Mouse (Mus musculus) T-cell, adult 66 days (primary cell): ENCODE results near the gene Stoml2. TPM values are rescaled to one million over a fixed set of nuclear protein-coding genes. Genes with fewer than 3 reads are reported as not detected.

ENCODE experiments used
- total RNA-seq, 2 experiments: library from RNA; stranded (reverse); gene quantifications; 3 replicates in 1 of 2; 4 replicates in 1 of 2; pipeline ENCODE4 v1.2.4; 2023

The Stoml2 gene
- total RNA-seq: 10 to 100 TPM; 59.1 to 72.4 TPM

DNA sequence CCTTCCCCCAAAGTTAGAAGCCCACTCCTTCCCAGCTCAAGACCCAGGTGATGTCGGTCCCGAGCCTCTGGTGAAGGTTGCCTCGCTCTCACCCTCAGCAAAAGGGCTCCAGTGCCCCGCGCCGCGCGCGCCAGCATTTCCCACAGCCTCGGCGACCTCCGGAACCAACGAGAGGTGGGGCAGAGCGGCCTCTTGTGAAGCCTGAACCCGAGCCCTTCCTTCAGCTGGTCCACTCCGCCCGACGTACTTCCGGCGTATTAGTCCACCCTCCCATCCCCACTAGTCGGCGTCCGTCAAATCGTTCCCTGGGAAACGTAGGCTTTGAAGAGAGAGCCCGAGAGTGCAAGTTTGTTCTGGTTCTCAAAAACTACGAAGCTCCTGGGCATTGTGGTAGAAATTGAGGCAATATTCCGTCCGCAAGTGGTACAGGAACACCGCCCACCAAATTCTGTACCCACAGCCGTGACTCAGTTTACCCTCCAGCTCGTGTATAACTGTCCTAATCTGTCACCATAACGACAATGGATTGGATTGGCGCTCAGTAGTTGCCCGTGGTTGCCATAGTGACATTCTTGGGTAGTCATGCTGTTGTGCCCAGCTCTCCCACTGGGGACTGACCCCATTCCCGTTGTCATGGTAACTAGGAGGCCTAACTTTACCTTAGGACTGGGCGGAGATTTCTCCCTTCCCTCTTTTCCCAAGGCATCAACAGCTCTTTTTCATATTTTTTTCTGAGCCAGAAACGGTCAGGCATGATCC is at the start of gene Stoml2:
TSS of gene Stoml2 (minus strand) at position 474 of the 759 bp plus-strand sequence.

DNA sequence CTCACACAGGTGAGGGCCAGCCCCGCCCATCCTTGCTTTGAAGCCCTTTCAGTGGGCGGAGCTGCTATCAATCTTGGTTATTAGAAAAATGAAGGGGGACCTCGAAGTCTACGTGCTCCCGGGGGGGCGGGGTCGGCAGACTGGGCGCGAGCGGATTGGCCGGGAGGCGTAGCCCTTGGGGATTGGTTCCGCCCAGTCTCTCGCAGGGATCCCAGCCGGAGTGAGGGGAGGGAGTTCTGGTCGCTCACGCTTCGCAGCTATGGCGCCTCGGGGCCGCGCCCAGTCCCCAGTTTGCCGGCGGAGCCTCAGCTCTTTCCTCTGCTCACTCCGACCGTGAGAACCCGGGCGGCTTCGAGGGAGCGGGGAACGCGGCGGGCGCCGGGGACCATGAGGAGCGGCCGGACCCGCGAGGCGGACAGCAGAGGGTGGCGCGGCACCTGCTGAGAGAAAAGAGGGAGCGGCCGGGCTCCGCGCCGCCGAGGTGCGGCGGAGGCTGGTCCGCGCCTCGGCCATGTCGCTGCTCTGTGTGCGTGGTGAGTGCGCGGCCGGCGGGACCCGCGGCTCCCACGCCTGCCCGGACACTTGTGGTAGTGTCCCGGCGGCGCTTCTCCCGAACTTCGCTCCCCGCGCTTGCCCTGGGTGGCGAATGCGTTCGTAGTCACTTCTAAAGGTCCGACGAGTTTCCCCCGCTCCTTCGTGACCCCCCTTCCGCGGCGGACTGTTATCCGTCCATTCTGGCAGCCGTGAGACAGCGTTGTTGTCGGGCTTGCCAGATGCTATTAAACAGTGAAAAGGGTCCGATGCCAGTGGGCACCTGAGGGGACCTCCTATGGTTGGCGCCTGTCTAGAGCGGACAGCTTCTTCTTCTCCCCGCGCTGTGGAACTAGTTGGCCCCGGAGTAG is 27.5 kb upstream of the Stoml2 start, which contains the start of gene Unc13b:
TSS of gene Unc13b (plus strand) at position 201 of the 902 bp plus-strand sequence.

DNA sequence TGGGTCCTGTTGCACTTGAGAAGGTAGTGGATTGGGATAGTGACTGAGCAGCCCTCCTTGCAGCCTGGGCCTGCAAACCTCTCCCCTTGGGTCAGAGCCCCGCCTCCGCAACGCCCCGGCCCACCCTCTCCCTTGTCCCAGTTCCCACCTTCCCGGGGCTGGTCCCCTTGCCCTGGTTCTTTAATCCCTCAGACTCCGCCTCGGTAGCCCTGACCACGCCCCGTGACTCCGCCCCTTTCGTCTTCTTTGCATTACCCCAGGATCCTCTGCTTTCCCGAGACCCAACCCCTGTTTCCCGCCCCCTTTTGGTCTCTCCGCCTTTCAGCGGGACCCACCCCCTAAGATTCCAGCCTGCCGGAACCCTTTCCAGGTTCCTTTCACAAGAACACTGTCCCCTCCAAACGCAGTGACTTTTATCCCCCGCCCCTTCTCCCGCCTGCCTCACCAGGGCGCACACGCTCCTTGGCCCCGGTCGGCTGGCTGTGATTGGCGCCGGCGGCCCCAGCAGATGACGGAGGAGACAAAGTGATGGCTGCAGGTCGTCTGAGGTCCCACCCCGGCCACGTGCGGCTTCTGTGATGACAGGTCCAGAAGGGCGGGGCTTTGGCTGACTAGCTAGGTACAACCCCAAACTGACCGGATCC is 14.3 kb upstream of the Stoml2 start, which contains the start of gene Fam214b:
TSS of gene Fam214b (minus strand) at position 562 of the 644 bp plus-strand sequence.

GRCm38 (mm10) chr4:43025084-43025960 is 6.2 kb downstream of the Stoml2 start, which contains the start of gene Pigo:
Gene Pigo (minus strand): TSS chr4:43025819.

GRCm38 (mm10) chr4:43010161-43011038 is 21.1 kb downstream of the Stoml2 start, which contains the start of gene Fancg:
Gene Fancg (minus strand): TSS chr4:43010506.

GRCm38 (mm10) chr4:43000141-43000986 is 31.1 kb downstream of the Stoml2 start, which contains the start of gene Vcp:
Gene Vcp (minus strand): TSS chr4:43000507.

Other genes with a start within 250 kb of the Stoml2 start
- gene Fam205a1, start 177.8 kb downstream of the Stoml2 start, total RNA-seq: not detected
- gene Gm12394, start 174.9 kb downstream of the Stoml2 start, total RNA-seq: not detected
- not detected for gene Fam205c, start 157.5 kb downstream of the Stoml2 start, total RNA-seq
- gene Phf24, start 115.0 kb downstream of the Stoml2 start, total RNA-seq: not detected
- gene Dnajb5, start 81.9 kb downstream of the Stoml2 start, total RNA-seq: 10 to 100 TPM; 17.1 to 21.3 TPM
- gene 1700022I11Rik, start 62.1 kb downstream of the Stoml2 start, total RNA-seq: not detected
- gene Vcp, start 31.2 kb downstream of the Stoml2 start, total RNA-seq: 100 to 1,000 TPM; 120 to 126 TPM
- 10 to 100 TPM; 23.4 to 30.5 TPM for gene Fancg, start 21.2 kb downstream of the Stoml2 start, total RNA-seq
- gene Pigo, start 5.9 kb downstream of the Stoml2 start, total RNA-seq: 10 to 100 TPM; 38.6 to 40.8 TPM
- 1 to 10 TPM; 5.9 to 8.2 TPM for gene Fam214b, start 14.5 kb upstream of the Stoml2 start, total RNA-seq
- under 1 TPM; 0.23 to 0.44 TPM for gene Unc13b, start 27.2 kb upstream of the Stoml2 start, total RNA-seq
- gene Atp8b5, start 235.4 kb upstream of the Stoml2 start, total RNA-seq: not detected